Mouse (Mus musculus) embryo, embryonic 9.5 days (tissue): Measurements from ENCODE around the gene Lztfl1.
"Not testable (repeated sequence)": the region's sequence is repeated elsewhere in the genome, so short reads cannot be mapped to it uniquely, and the experiment has no call there.

ENCODE experiments used
- DNase-seq: peaks from one replicate; pipeline ENCODE4 v3.0.0-alpha.2; 2017; ENCODE audit errors: extremely low spot score

Gene Lztfl1

GRCm38 (mm10) chr9:123717186-123718008 is at the start of gene Lztfl1:
Lztfl1 (minus strand) TSS chr9:123717697.
- peak; percentile 95 for DNase-seq

- no peak for DNase-seq
Measured at GRCm38 (mm10) chr9:123766996-123767395, 49.5 kb upstream of the Lztfl1 start.

GRCm38 (mm10) chr9:123763771-123764170 is 46.3 kb upstream of the Lztfl1 start:
- no peak for DNase-seq

- no peak for DNase-seq
Measured at GRCm38 (mm10) chr9:123762886-123763285, 45.4 kb upstream of the Lztfl1 start.

- no peak for DNase-seq
Measured at GRCm38 (mm10) chr9:123760806-123761205, 43.3 kb upstream of the Lztfl1 start.

GRCm38 (mm10) chr9:123758645-123759044 is 41.1 kb upstream of the Lztfl1 start:
- DNase-seq = no peak

- DNase-seq = no peak
Measured at GRCm38 (mm10) chr9:123758156-123758555, 40.7 kb upstream of the Lztfl1 start.

- DNase-seq = no peak
Measured at GRCm38 (mm10) chr9:123757326-123757725, 39.8 kb upstream of the Lztfl1 start.

- no peak for DNase-seq
Measured at GRCm38 (mm10) chr9:123756752-123757151, 39.3 kb upstream of the Lztfl1 start.

- no peak for DNase-seq
Measured at GRCm38 (mm10) chr9:123754333-123754732, 36.8 kb upstream of the Lztfl1 start.

GRCm38 (mm10) chr9:123749687-123750086 is 32.2 kb upstream of the Lztfl1 start:
- not testable (repeated sequence) for DNase-seq

- DNase-seq = no peak
Measured at GRCm38 (mm10) chr9:123740799-123741198, 23.3 kb upstream of the Lztfl1 start.

- DNase-seq = no peak
Measured at GRCm38 (mm10) chr9:123734133-123734532, 16.6 kb upstream of the Lztfl1 start.

- DNase-seq = no peak
Measured at GRCm38 (mm10) chr9:123731271-123731670, 13.8 kb upstream of the Lztfl1 start.

GRCm38 (mm10) chr9:123722737-123723493 is 5.4 kb upstream of the Lztfl1 start:
- no peak for DNase-seq

GRCm38 (mm10) chr9:123716301-123716700 is 1.2 kb downstream of the Lztfl1 start:
- no peak for DNase-seq

GRCm38 (mm10) chr9:123713111-123713510 is 4.4 kb downstream of the Lztfl1 start:
- DNase-seq = no peak

- no peak for DNase-seq
Measured at GRCm38 (mm10) chr9:123709226-123709625, 8.3 kb downstream of the Lztfl1 start.

GRCm38 (mm10) chr9:123701822-123702221 is 15.7 kb downstream of the Lztfl1 start:
- DNase-seq = no peak

- DNase-seq = no peak
Measured at GRCm38 (mm10) chr9:123695634-123696302, 21.7 kb downstream of the Lztfl1 start.

- DNase-seq = no peak
Measured at GRCm38 (mm10) chr9:123688227-123688626, 29.3 kb downstream of the Lztfl1 start.

- no peak for DNase-seq
Measured at GRCm38 (mm10) chr9:123686206-123686605, 31.3 kb downstream of the Lztfl1 start.
